Mouse (Mus musculus) spleen, postnatal 14 days (tissue): Measurements from ENCODE around the gene Cenpb.
A peak's percentile ranks its signal among the peaks of the same experiment; 100 is the strongest.

Experiments used
- DNase-seq, 2 experiments: peaks; one replicate each; pipeline ENCODE4 v3.0.0; 2021 to 2022; ENCODE audit warnings: low spot score in 2 of 2

Cenpb gene

GRCm38 (mm10) chr2:131200710-131201109 lies 20.8 kb upstream of the Cenpb start:
- DNase-seq: no peak

DNA sequence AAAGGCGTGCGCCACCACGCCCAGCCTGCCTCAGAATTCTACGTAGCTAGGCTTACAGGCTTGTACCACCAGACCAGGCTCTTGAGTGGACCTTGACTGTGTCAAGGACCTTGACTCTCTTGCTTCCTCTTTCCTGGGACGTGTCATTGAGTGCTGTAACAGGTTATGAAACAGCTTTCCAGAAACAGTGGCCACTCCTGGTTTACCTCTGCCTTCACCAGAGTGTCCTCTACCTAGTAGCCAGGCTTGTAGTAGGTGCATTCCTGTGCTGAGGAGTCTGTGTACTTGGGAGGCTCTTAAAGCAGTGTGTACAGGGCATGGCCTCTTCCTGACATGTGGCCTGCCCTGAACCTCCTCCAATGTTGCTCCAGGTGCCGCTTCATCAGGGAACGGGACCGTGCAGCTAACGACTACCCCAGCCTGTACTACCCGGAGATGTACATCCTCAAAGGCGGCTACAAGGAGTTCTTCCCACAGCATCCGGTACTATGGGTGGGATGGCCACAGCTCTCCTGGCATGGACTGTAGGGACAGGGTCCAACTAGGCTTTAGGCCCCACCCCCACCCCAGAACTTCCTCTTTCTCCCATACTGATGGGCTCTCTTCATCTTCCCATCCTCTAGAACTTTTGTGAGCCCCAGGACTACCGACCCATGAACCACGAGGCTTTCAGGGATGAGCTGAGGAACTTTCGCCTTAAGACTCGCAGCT lies 16.9 kb upstream of the Cenpb start:
- DNase-seq: no peak

DNA sequence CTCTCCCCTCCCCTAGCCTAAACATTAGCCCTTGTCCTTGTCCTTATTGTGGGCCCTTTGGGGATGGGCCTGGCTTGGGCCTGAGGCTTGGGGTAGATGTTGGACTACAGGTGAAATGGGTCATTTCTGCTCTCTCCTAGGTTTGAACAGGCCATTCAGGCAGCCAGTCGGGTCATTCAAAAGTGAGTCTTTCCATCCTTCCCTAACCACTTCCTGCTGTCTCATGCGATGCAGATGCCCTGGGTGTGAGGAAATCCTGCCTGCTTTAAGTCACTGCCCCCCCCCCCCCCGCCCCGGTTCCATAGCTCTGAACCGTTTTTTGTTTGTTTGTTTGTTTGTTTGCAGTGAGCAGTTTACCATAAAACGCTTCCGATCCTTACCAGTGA lies 11.1 kb upstream of the Cenpb start:
- no peak for DNase-seq

GRCm38 (mm10) chr2:131190344-131191004 lies 10.6 kb upstream of the Cenpb start:
- DNase-seq: no peak

DNA sequence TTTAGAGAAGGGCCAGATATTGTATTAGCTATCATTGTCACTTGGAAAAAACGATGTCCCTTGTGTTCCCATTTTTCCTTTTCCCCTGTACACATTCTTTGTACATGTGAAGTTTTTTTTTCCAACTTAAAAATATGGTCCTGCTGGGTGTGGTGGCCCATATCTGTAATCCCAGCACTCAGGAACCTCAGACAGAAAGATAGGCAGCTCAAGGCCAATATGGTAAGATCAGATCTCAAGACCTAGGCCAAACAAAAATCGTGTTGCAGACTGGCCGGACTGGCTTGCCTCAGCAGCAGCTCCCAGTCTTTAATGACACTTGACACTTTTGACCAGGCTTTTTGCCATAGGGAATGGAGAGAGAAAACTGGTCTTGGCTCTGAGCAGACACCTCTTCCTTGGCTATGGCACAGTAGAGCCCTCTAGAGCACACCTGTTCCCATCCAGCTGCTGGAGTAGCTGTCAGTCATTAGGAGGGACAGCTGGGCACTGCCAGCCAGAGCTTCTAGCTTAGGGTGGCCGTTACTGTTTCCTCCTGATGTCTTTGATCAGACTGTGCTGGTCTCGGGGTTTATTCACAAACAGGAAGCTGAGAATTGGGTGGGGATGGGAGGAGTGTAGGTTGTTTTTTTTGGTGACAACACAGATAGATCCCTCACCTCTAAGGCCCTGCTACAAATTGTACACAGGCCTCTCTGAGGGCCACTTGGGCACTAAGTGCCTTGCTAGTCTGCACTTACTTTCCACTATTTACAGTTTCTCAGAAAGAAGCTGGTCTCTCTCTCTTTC lies 9.8 kb upstream of the Cenpb start:
- no peak for DNase-seq

DNA sequence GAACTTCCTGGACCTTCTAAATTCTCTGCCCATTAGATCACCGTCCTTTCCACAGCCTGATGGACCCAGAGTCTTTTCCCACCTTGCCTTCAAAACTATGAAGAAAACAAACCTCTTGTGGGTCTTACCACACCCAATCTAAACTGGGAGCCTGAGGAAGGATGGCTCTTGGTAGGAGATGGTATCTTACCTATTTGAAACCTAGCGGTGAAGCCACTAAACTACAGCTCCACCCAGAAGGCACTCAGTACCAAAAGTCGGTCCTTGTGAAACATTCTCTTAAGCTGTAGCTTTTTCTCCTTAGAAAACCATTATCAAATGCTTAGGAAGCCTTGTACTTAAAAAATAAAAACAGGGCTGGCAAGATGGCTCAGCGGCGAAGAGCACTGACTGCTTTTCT lies 8.4 kb upstream of the Cenpb start:
- DNase-seq: no peak

DNA sequence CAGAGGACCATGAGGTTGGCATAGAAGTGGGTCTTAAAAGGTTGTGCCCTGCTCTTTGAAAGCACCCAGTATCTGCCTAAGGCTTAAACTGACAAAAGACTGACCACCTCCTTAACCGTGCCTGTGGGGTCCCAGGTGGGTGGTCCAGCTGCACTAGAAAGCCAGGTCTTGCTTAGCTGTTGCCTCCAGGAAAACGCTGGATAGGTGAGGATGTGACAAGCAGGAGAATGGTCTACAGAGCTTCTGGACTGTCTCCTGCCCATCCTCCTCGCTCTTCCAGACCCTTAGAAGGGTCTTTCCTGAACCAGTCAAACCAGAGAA lies 7.7 kb upstream of the Cenpb start:
- DNase-seq: no peak

DNA sequence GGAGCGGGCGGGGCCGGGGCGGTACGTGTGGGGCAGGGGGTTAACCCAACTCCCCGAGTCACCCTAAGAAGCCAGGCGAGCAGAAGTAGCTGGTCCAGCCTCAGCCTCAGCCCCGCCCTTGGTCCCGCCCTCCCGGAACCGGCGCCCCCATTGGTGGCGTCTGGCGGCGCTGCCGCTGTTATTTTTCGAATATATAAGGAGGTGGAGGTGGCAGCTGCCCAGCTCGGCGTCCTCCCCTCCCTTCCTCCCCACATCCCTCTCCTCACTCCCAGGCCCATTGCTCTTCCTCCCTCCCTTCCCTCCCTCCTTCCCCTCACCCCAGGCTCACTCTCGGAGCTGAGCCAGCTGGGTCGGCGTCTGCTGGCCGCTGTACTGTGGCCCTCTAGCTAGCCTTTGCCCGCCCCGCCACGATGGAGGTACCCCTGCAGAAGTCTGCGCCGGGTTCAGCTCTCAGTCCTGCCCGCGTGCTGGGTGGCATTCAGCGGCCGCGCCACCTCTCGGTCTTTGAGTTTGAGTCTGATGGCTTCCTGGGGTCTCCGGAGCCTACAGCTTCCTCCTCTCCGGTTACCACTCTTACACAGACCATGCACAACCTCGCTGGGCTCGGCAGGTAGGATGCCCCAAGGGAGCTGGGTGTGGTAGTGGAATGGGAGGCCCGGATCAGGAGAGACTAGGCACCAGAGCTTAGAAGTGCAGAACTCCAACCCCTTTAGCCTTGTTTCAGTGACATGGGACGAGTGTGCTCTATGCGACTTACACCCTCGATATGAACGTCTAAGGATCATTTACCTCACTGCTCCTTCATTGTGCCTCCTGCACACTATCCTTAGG lies 7.1 kb upstream of the Cenpb start, which contains the start of the genes Cdc25b and Spef1:
Cdc25b (plus strand) TSS at position 179 of the 831 bp plus-strand sequence.
Spef1 (minus strand) TSS at position 512 of the 831 bp plus-strand sequence.
- DNase-seq: peak; percentile 87 to 88

GRCm38 (mm10) chr2:131186343-131186742 lies 6.5 kb upstream of the Cenpb start:
- DNase-seq: no peak

DNA sequence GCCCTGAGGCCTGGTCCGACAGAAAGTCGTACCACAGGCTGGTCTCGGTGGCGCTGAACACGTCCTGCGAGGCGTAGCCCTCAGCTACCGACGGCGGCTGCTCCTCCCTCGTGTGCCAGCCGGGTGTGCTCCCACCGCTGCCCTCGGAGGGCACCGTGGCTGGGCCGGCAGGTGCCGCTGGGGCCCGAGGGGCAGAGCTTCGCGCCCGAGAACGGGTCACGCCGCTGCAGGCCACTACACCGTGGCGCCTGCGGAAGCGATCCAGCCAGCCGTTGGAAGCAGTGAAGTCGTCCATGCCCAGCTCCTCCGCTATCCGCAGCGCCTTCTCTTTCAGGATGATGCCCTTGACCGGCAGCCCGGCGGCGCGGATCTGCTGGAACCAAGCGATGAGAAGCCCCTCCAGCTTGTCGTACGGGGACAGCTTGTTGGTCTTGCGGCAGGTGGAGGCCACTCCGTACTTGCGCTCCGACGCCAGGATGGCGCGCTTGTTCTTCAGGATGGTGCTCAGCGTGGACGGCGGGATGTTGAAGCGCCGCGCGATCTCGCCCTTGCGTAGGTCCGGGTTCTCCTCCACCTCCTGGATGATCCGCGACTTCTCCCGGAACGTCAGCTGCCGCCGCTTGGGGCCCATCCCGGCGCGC lies 501 bp downstream of the Cenpb start:
- peak; percentile 37 to 42 for DNase-seq

- DNase-seq: no peak
Measured at GRCm38 (mm10) chr2:131178828-131179245, 1.0 kb downstream of the Cenpb start.

- DNase-seq: no peak
Measured at GRCm38 (mm10) chr2:131177932-131178331, 1.9 kb downstream of the Cenpb start.

- no peak for DNase-seq
Measured at GRCm38 (mm10) chr2:131176491-131176890, 3.4 kb downstream of the Cenpb start.

GRCm38 (mm10) chr2:131175945-131176309 lies 3.9 kb downstream of the Cenpb start:
- DNase-seq: no peak

DNA sequence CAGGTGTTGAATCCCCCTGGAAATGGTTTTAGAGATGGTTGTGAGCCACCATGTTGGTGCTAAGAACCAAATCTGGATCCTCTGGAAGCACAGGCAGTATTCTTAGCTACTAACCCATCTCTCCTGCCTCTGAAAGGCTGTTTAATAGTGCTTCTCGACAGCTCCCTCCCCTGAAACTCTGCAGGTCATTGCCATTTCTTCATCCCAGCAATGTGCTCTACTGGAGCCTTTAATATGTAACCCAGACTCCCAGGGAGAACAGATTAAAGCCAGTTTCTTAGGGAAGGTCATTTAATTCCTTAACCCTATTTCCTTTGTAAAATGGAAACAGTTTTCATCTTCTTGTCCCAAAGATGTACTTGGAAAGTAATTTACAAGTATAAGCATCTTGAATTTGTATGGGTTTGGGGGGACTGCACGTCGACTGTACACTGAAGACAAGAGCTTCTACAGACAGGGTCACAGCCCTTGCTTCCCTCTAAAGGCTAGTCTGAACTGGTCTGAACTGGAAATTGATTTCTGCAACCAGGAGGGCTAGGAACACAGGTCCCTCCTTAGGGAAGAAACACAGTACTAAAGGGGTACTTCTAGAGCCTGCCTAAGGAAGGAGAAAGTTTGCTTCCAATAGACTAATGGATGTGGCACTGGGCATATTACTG lies 4.5 kb downstream of the Cenpb start:
- DNase-seq: no peak

DNA sequence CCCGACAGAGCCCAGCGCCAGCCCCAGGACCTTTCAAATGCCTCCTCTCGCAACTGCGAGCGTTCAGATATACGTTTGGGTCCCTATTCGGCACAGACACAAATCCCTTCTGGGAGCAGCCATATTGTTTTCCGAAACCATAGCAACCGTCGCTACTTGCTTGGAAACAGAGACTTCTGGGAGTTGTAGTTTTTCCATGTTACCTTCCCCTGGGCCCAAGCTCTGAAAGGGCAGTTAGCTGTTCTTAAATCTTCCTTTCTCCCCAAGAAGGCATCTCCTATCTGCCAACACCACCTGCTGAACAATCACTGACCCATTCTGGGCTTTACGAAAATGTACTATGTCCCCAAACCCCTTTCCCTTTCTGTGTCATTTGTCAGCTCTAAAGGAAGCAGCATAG lies 5.2 kb downstream of the Cenpb start:
- no peak for DNase-seq

DNA sequence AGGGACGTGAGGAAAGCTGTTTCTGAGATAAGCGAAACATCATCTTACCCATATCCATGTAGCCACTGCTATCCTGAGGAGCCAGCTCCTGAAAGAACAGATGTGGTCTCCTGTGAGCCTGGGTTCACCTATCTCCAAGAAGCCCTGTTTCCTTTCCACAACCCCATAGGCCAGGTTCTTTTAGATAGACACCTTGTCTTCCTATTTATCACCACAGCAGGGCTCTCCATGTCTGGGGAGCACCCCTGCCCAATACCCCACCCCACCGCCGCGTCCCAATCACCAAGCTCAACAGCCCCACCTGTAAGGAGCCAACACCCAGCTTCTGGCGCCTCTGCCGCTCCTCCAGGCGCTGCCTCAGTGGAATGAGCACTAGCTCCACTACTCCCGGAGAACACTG lies 7.5 kb downstream of the Cenpb start:
- DNase-seq: no peak

- peak; percentile 48 to 60 for DNase-seq
Measured at GRCm38 (mm10) chr2:131171401-131172104, 8.3 kb downstream of the Cenpb start.

- DNase-seq: no peak
Measured at GRCm38 (mm10) chr2:131170936-131171335, 8.9 kb downstream of the Cenpb start.

DNA sequence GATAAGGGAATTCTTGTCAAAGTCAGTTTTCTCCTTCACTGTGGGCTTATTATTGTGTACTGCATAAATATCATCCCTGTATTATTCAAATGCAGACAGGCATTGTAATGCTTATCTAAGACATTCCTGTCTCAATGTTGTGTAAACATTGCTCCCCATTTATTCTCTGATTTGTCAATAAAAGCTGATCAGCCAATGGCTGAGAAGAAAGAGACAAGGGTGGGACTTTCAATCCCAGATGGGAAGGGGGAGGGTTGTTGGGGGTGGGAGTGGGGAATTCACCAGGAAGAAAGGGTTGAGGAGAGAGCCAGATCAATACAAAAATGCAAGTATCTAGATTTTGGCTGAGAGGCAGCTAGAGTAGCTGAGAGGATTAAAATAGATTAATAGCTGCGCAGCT lies 11.0 kb downstream of the Cenpb start:
- DNase-seq: no peak
